ENCODE assay signal across 17 mouse cellular contexts in the genomic region with DNA sequence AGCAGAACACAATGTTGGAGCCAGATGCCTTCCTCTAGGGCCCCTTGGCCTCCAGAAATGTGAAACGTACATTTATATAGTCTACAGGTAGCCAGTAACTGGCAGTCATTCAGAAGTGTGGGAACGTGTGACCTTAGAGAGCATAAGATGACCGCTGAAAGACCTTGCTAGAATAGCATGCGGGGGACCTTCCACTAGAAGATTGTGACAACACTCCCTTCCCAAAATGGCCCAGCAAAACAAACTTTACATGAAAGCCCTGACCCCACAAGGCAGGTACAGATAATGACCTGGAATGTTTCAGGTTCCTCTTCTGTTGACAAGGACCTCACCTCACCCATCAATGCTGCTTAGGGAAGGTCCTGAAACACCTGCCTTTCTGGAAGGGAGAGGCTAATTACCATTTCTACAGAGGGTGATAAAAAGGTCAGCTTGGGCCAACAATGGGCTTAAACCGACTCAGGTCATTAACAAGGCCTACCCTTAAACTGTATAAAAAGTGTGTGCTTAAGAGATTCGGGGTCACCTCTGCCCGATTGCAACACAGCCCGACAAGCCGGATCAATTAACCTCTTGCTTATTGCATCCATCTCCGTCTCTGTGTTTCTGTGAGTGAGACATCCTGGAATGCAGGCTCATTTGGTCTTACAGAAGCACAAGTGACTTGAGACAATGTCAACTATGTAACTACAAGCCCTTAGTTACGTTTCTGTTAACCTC. TPM values are rescaled to one million over a fixed set of nuclear protein-coding genes. Genes with fewer than 3 reads are reported as not detected.
"Had no signal": no experiment of that assay in that cellular context is flagged by ENCODE, and none has a peak within 500 bp of the region (broad histone marks: within the 10 kb centered on the region; RNA-seq: fewer than 3 reads in every experiment).

A gene (minus strand): TSS at position 51 of the 720 bp plus-strand sequence.

- H3K27ac ChIP-seq: kidney, embryonic 15.5 days; left cerebral cortex, adult 2 months; liver, embryonic 14.5 days; lung, embryonic 15.5 days; macrophage; midbrain, embryonic 15.5 days; neural tube, embryonic 12.5 days had no signal

- H3K4me3 ChIP-seq: kidney, embryonic 15.5 days; left cerebral cortex, adult 2 months; lung, embryonic 15.5 days; megakaryocyte, embryonic 14.5 days; midbrain, embryonic 15.5 days; neural tube, embryonic 12.5 days had no signal

- DNase-seq: kidney, adult 2 months; kidney, postnatal 14 days; lung, postnatal 14 days; thymus, adult 2 months; thymus, postnatal 36 days had no signal

- H3K27me3 ChIP-seq: kidney, embryonic 15.5 days; lung, embryonic 15.5 days; megakaryocyte, embryonic 14.5 days; midbrain, embryonic 15.5 days; neural tube, embryonic 12.5 days had no signal

- H3K4me2 ChIP-seq: kidney, embryonic 15.5 days; lung, embryonic 15.5 days; midbrain, embryonic 11.5 days; midbrain, embryonic 15.5 days; neural tube, embryonic 12.5 days had no signal

- H3K36me3 ChIP-seq: kidney, embryonic 15.5 days; lung, embryonic 15.5 days; midbrain, embryonic 15.5 days had no signal

- H3K9me3 ChIP-seq: kidney, embryonic 15.5 days; lung, embryonic 15.5 days; megakaryocyte, embryonic 14.5 days; midbrain, embryonic 15.5 days; neural tube, embryonic 12.5 days had no signal

- H3K9ac ChIP-seq: kidney, embryonic 15.5 days; liver, embryonic 14.5 days; lung, embryonic 15.5 days; midbrain, embryonic 15.5 days; neural tube, embryonic 12.5 days had no signal

- H3K4me1 ChIP-seq: kidney, embryonic 15.5 days; lung, embryonic 15.5 days; midbrain, embryonic 15.5 days; neural tube, embryonic 12.5 days had no signal

- ATAC-seq: midbrain, embryonic 15.5 days had no signal

RNA-seq across cellular contexts. Expression of the gene that starts here (rescaled TPM):
- polyA plus RNA-seq: kidney, embryonic 15.5 days; large intestine, adult 2 months; limb, embryonic 11.5 days; lung, embryonic 15.5 days; macrophage; midbrain, embryonic 11.5 days; midbrain, embryonic 15.5 days; neural tube, embryonic 12.5 days; stomach, embryonic 14.5 days; thymus, adult 2 months had no signal
